Mouse (Mus musculus) hindbrain, embryonic 12.5 days (tissue): ENCODE results near the gene Pgap2. TPM values are rescaled to one million over a fixed set of nuclear protein-coding genes. Genes with fewer than 3 reads are reported as not detected.
A peak's percentile ranks its signal among the peaks of the same experiment; 100 is the strongest.
"Not testable (repeated sequence)": the region's sequence is repeated elsewhere in the genome, so short reads cannot be mapped to it uniquely, and the experiment has no call there.

Experiments
- ATAC-seq: fragments of 200-750 bp; cut with Nextera tagmentation; 2 replicates; pipeline ENCODE4 v1.8.0; 2017; ENCODE audit warnings: moderate TSS enrichment; ENCODE audit not compliant: low FRiP score
- H3K27ac ChIP-seq: fragments of 300-500 bp; sonication (generic); 2 replicates; pipeline ENCODE4 v1.5.1; 2016; ENCODE audit warnings: mild to moderate bottlenecking
- H3K27me3 ChIP-seq: fragments of 300-500 bp; sonication (generic); 2 replicates; pipeline ENCODE4 v1.6.1; 2016; ENCODE audit warnings: mild to moderate bottlenecking
- H3K36me3 ChIP-seq: fragments of 300-500 bp; sonication (generic); 2 replicates; pipeline ENCODE4 v1.6.1; 2016; ENCODE audit warnings: mild to moderate bottlenecking
- H3K4me1 ChIP-seq: fragments of 300-500 bp; sonication (generic); 2 replicates; pipeline ENCODE4 v1.6.1; 2016
- H3K4me2 ChIP-seq: fragments of 300-500 bp; sonication (generic); replicated peaks from 2 replicates; pipeline ENCODE4 v1.6.1; 2016; ENCODE audit warnings: mild to moderate bottlenecking
- H3K4me3 ChIP-seq: fragments of 300-500 bp; sonication (generic); 2 replicates; pipeline ENCODE4 v1.5.1; 2016; ENCODE audit warnings: mild to moderate bottlenecking
- H3K9ac ChIP-seq: fragments of 300-500 bp; sonication (generic); 2 replicates; pipeline ENCODE4 v1.6.1; 2016; ENCODE audit warnings: mild to moderate bottlenecking, moderate library complexity
- H3K9me3 ChIP-seq: fragments of 300-500 bp; sonication (generic); replicated peaks from 2 replicates; pipeline ENCODE4 v1.6.1; 2016; ENCODE audit warnings: mild to moderate bottlenecking
- WGBS: fragments of 180-500 bp; shearing (Covaris S2); methylation state at CpG from one replicate; pipeline ENCODE4 v1.1.7; 2016; 5-methylcytosine and 5-hydroxymethylcytosine counted together
- polyA plus RNA-seq: library from polyadenylated mRNA; unstranded; fragments of >200 nt; fragmentation: Nextera tagmentation; extraction: Ambion mirVana; gene quantifications from 2 replicates; pipeline ENCODE4 v1.2.1, GENCODE M21; 2016

Gene Pgap2
- polyA plus RNA-seq, 1 experiment from 2014 or later, result 61.0 TPM

- Histone ChIP-seq H3K27ac (no peak overlapping the region), H3K9ac (no peak overlapping the region), H3K4me3 (no peak overlapping the region), H3K27me3 (no peaks in the 10 kb centered on the region), H3K9me3 (no peaks in the 10 kb centered on the region), H3K36me3 (no peaks in the 10 kb centered on the region), H3K4me1 (no peaks in the 10 kb centered on the region), H3K4me2 (no peak overlapping the region)
- ATAC-seq, result no peak
- 85% methylated on average over 3 of the region's 3 CpGs for WGBS
Measured at GRCm38 (mm10) chr7:102256636-102257035, 46.6 kb downstream of the Pgap2 start.

GRCm38 (mm10) chr7:102258189-102258588 is 48.2 kb downstream of the Pgap2 start:
- no peak overlapping the region for H3K9ac ChIP-seq
- no peak overlapping the region for H3K4me2 ChIP-seq
- H3K27ac ChIP-seq, result no peak overlapping the region
- no peaks in the 10 kb centered on the region for H3K36me3 ChIP-seq
- no peaks in the 10 kb centered on the region for H3K9me3 ChIP-seq
- H3K4me1 ChIP-seq, result no peaks in the 10 kb centered on the region
- peak; percentile 82 for ATAC-seq
- no peak overlapping the region for H3K4me3 ChIP-seq
- H3K27me3 ChIP-seq, result no peaks in the 10 kb centered on the region
- 25% methylated on average over 4 of the region's 4 CpGs for WGBS

- ATAC-seq, result no peak
- no peaks in the 10 kb centered on the region for H3K36me3 ChIP-seq
- no peaks in the 10 kb centered on the region for H3K4me1 ChIP-seq
- no peaks in the 10 kb centered on the region for H3K9me3 ChIP-seq
- WGBS, result 78% methylated on average over 3 of the region's 3 CpGs
- no peaks in the 10 kb centered on the region for H3K27me3 ChIP-seq
- no peak overlapping the region for H3K9ac ChIP-seq
- no peak overlapping the region for H3K4me2 ChIP-seq
- no peak overlapping the region for H3K4me3 ChIP-seq
- no peak overlapping the region for H3K27ac ChIP-seq
Measured at GRCm38 (mm10) chr7:102258753-102259152, 48.7 kb downstream of the Pgap2 start.

GRCm38 (mm10) chr7:102259716-102260479 is 49.9 kb downstream of the Pgap2 start:
- no peak overlapping the region for H3K9ac ChIP-seq
- H3K27me3 ChIP-seq, result no peaks in the 10 kb centered on the region
- no peak for ATAC-seq
- no peak overlapping the region for H3K27ac ChIP-seq
- 82% methylated on average over 10 of the region's 10 CpGs for WGBS
- H3K4me2 ChIP-seq, result no peak overlapping the region
- no peaks in the 10 kb centered on the region for H3K4me1 ChIP-seq
- no peak overlapping the region for H3K4me3 ChIP-seq
- no peaks in the 10 kb centered on the region for H3K36me3 ChIP-seq
- H3K9me3 ChIP-seq, result no peaks in the 10 kb centered on the region

GRCm38 (mm10) chr7:102260518-102260917 is 50.5 kb downstream of the Pgap2 start:
- H3K4me1 ChIP-seq, result no peaks in the 10 kb centered on the region

GRCm38 (mm10) chr7:102263020-102263419 is 53.0 kb downstream of the Pgap2 start:
- Histone ChIP-seq H3K4me3 (no peak overlapping the region), H3K27me3 (peaks cover 1% of the 10 kb centered on the region), H3K4me1 (peaks cover 2% of the 10 kb centered on the region; the same call in 1 of the 2 replicates), H3K9me3 (no peaks in the 10 kb centered on the region), H3K36me3 (no peaks in the 10 kb centered on the region), H3K9ac (no peak overlapping the region), H3K4me2 (no peak overlapping the region), H3K27ac (no peak overlapping the region)
- ATAC-seq, result no peak
- WGBS, result 88% methylated on average over 2 of the region's 2 CpGs

More at GRCm38 (mm10) chr7:102260518-102260917, 50.5 kb downstream of the Pgap2 start:
- H3K4me2 ChIP-seq, result no peak overlapping the region
- H3K4me3 ChIP-seq, result no peak overlapping the region
- H3K9me3 ChIP-seq, result no peaks in the 10 kb centered on the region
- H3K9ac ChIP-seq, result no peak overlapping the region
- H3K27ac ChIP-seq, result no peak overlapping the region
- 91% methylated on average over 1 of the region's 1 CpGs for WGBS
- no peak for ATAC-seq
- no peaks in the 10 kb centered on the region for H3K27me3 ChIP-seq
- no peaks in the 10 kb centered on the region for H3K36me3 ChIP-seq

- not testable (repeated sequence) for H3K4me3 ChIP-seq, H3K36me3 ChIP-seq, ATAC-seq, H3K27ac ChIP-seq, H3K4me2 ChIP-seq, H3K9ac ChIP-seq, H3K9me3 ChIP-seq
- 91% methylated on average over 10 of the region's 10 CpGs for WGBS
- Histone ChIP-seq H3K27me3 (peaks cover 15% of the 10 kb centered on the region), H3K4me1 (peaks cover 10% of the 10 kb centered on the region)
Measured at GRCm38 (mm10) chr7:102266021-102266400, 56.0 kb downstream of the Pgap2 start.

GRCm38 (mm10) chr7:102266401-102267042 is 56.5 kb downstream of the Pgap2 start:
- Histone ChIP-seq H3K9me3 (no peaks in the 10 kb centered on the region), H3K27me3 (peaks cover 15% of the 10 kb centered on the region), H3K9ac (no peak overlapping the region), H3K4me2 (no peak overlapping the region), H3K4me1 (peaks cover 10% of the 10 kb centered on the region), H3K36me3 (no peaks in the 10 kb centered on the region), H3K4me3 (0 out of 2 replicates have a peak overlapping the region, but pooled peaks have one; percentile 89), H3K27ac (no peak overlapping the region)
- 50% methylated on average over 14 of the region's 14 CpGs for WGBS
- no peak; the same call in 1 of the 2 replicates for ATAC-seq

GRCm38 (mm10) chr7:102267113-102267579 is 57.1 kb downstream of the Pgap2 start:
- Histone ChIP-seq H3K27me3 (peaks cover 15% of the 10 kb centered on the region), H3K4me2 (peak overlapping the region; percentile 98), H3K9me3 (no peaks in the 10 kb centered on the region), H3K9ac (peak overlapping the region; percentile 73), H3K4me3 (peak overlapping the region; percentile 89), H3K36me3 (no peaks in the 10 kb centered on the region), H3K4me1 (peaks cover 10% of the 10 kb centered on the region), H3K27ac (peak overlapping the region; percentile 52; the same call in 1 of the 2 replicates)
- under 1% methylated on average over 33 of the region's 34 CpGs for WGBS
- ATAC-seq, result peak; percentile 91

GRCm38 (mm10) chr7:102267601-102268394 is 57.8 kb downstream of the Pgap2 start, which contains the start of gene Stim1:
Gene Stim1 (plus strand): TSS chr7:102267806.
- H3K9me3 ChIP-seq, result no peaks in the 10 kb centered on the region
- H3K4me3 ChIP-seq, result peak within 1 kb of the TSS; percentile 89
- no peaks in the 10 kb centered on the region for H3K36me3 ChIP-seq
- under 1% methylated on average over 54 of the region's 73 CpGs for WGBS
- peak within 1 kb of the TSS; percentile 52; the same call in 1 of the 2 replicates for H3K27ac ChIP-seq
- H3K27me3 ChIP-seq, result peaks cover 15% of the 10 kb centered on the region
- H3K4me2 ChIP-seq, result peak within 1 kb of the TSS; percentile 98
- peak within 1 kb of the TSS; percentile 73 for H3K9ac ChIP-seq
- ATAC-seq, result peak; percentile 85
- peaks cover 10% of the 10 kb centered on the region for H3K4me1 ChIP-seq

- Histone ChIP-seq H3K9ac (peak overlapping the region; percentile 73), H3K4me1 (peaks cover 10% of the 10 kb centered on the region), H3K4me2 (peak overlapping the region; percentile 98), H3K36me3 (no peaks in the 10 kb centered on the region), H3K9me3 (no peaks in the 10 kb centered on the region), H3K27ac (no peak overlapping the region), H3K4me3 (peak overlapping the region; percentile 89), H3K27me3 (peaks cover 15% of the 10 kb centered on the region)
- WGBS, result 6% methylated on average over 12 of the region's 12 CpGs
- ATAC-seq, result no peak
Measured at GRCm38 (mm10) chr7:102268395-102268748, 58.4 kb downstream of the Pgap2 start.

GRCm38 (mm10) chr7:102272422-102272948 is 62.5 kb downstream of the Pgap2 start:
- Histone ChIP-seq H3K9me3 (no peaks in the 10 kb centered on the region), H3K27ac (no peak overlapping the region), H3K9ac (no peak overlapping the region), H3K27me3 (peaks cover 15% of the 10 kb centered on the region), H3K4me1 (peaks cover 8% of the 10 kb centered on the region), H3K36me3 (no peaks in the 10 kb centered on the region), H3K4me2 (no peak overlapping the region), H3K4me3 (no peak overlapping the region)
- 79% methylated on average over 3 of the region's 3 CpGs for WGBS
- no peak for ATAC-seq
